Mouse (Mus musculus): ENCODE data around the gene Lrmda. TPM values are rescaled to one million over a fixed set of nuclear protein-coding genes. Genes with fewer than 3 reads are reported as not detected.
A peak's percentile ranks its signal among the peaks of the same experiment; 100 is the strongest.
"Not testable (repeated sequence)": the region's sequence is repeated elsewhere in the genome, so short reads cannot be mapped to it uniquely, and the experiment has no call there.

Lrmda gene
- polyA plus RNA-seq, 1 experiment from 2014 or later = 0.60 TPM

GRCm38 (mm10) chr14:22578986-22579385 lies 559.5 kb downstream of the Lrmda start:
- WGBS = 89% methylated on average over 3 of the region's 3 CpGs
- Histone ChIP-seq H3K27ac (no peak overlapping the region), H3K27me3 (ENCODE audit: insufficient read depth, poor library complexity, severe bottlenecking) (peaks cover 20% of the 10 kb centered on the region), H3K4me1 (peaks cover 23% of the 10 kb centered on the region), H3K4me3 (no peak overlapping the region), H3K36me3 (no peaks in the 10 kb centered on the region), H3K9me3 (no peaks in the 10 kb centered on the region)
- no peak for DNase-seq (ENCODE audit: low spot score)

- 78% methylated on average over 9 of the region's 9 CpGs for WGBS
Observed at GRCm38 (mm10) chr14:22582065-22582464, 562.6 kb downstream of the Lrmda start.

GRCm38 (mm10) chr14:22586281-22586680 lies 566.8 kb downstream of the Lrmda start:
- Histone ChIP-seq H3K9me3 (no peaks in the 10 kb centered on the region), H3K4me1 (peaks cover 30% of the 10 kb centered on the region), H3K4me3 (no peak overlapping the region), H3K36me3 (no peaks in the 10 kb centered on the region), H3K27ac (0 out of 2 replicates have a peak overlapping the region, but pooled peaks have one; percentile 3), H3K27me3 (ENCODE audit: insufficient read depth, poor library complexity, severe bottlenecking) (peaks cover 5% of the 10 kb centered on the region; the same call in 1 of the 2 replicates)
- no peak for DNase-seq (ENCODE audit: low spot score)
- WGBS = 71% methylated on average over 4 of the region's 4 CpGs

More at GRCm38 (mm10) chr14:22582065-22582464, 562.6 kb downstream of the Lrmda start:
- no peaks in the 10 kb centered on the region for H3K9me3 ChIP-seq
- H3K4me3 ChIP-seq = no peak overlapping the region
- no peaks in the 10 kb centered on the region for H3K36me3 ChIP-seq
- peaks cover 17% of the 10 kb centered on the region; the same call in 1 of the 2 replicates for H3K27me3 ChIP-seq (ENCODE audit: insufficient read depth, poor library complexity, severe bottlenecking)
- H3K4me1 ChIP-seq = peaks cover 14% of the 10 kb centered on the region
- DNase-seq (ENCODE audit: low spot score) = no peak
- no peak overlapping the region for H3K27ac ChIP-seq

- Histone ChIP-seq H3K36me3 (no peaks in the 10 kb centered on the region), H3K27ac (0 out of 2 replicates have a peak overlapping the region, but pooled peaks have one; percentile 3), H3K4me3 (no peak overlapping the region), H3K27me3 (ENCODE audit: insufficient read depth, poor library complexity, severe bottlenecking) (peaks cover 5% of the 10 kb centered on the region; the same call in 1 of the 2 replicates), H3K4me1 (peaks cover 34% of the 10 kb centered on the region), H3K9me3 (no peaks in the 10 kb centered on the region)
- DNase-seq (ENCODE audit: low spot score) = no peak
- 85% methylated on average over 4 of the region's 4 CpGs for whole genome bisulfite sequencing
Observed at GRCm38 (mm10) chr14:22586796-22587195, 567.3 kb downstream of the Lrmda start.

- Histone ChIP-seq H3K4me1 (peaks cover 37% of the 10 kb centered on the region), H3K4me3 (no peak overlapping the region), H3K9me3 (no peaks in the 10 kb centered on the region), H3K27me3 (ENCODE audit: insufficient read depth, poor library complexity, severe bottlenecking) (peaks cover 5% of the 10 kb centered on the region; the same call in 1 of the 2 replicates), H3K27ac (no peak overlapping the region), H3K36me3 (no peaks in the 10 kb centered on the region)
- WGBS = 86% methylated on average over 4 of the region's 4 CpGs
- DNase-seq (ENCODE audit: low spot score) = no peak
Observed at GRCm38 (mm10) chr14:22587285-22587957, 567.9 kb downstream of the Lrmda start.

- WGBS = 89% methylated on average over 4 of the region's 4 CpGs
- H3K36me3 ChIP-seq = no peaks in the 10 kb centered on the region
- peaks cover 5% of the 10 kb centered on the region; the same call in 1 of the 2 replicates for H3K27me3 ChIP-seq (ENCODE audit: insufficient read depth, poor library complexity, severe bottlenecking)
- no peak overlapping the region for H3K27ac ChIP-seq
- no peak for DNase-seq (ENCODE audit: low spot score)
- H3K4me1 ChIP-seq = peaks cover 37% of the 10 kb centered on the region
- no peaks in the 10 kb centered on the region for H3K9me3 ChIP-seq
- H3K4me3 ChIP-seq = no peak overlapping the region
Observed at GRCm38 (mm10) chr14:22587958-22588296, 568.4 kb downstream of the Lrmda start.

GRCm38 (mm10) chr14:22588394-22588793 lies 568.9 kb downstream of the Lrmda start:
- DNase-seq (ENCODE audit: low spot score); H3K27ac ChIP-seq; H3K36me3 ChIP-seq; H3K27me3 ChIP-seq (ENCODE audit: insufficient read depth, poor library complexity, severe bottlenecking); H3K9me3 ChIP-seq; H3K4me3 ChIP-seq: not testable (repeated sequence)
- H3K4me1 ChIP-seq = peaks cover 37% of the 10 kb centered on the region
- 74% methylated on average over 1 of the region's 1 CpGs for WGBS

- no peak for DNase-seq (ENCODE audit: low spot score)
- 55% methylated on average over 7 of the region's 7 CpGs for WGBS
Observed at GRCm38 (mm10) chr14:22589503-22590215, 570.1 kb downstream of the Lrmda start.

GRCm38 (mm10) chr14:22591186-22591585 lies 571.7 kb downstream of the Lrmda start:
- WGBS = 61% methylated on average over 2 of the region's 2 CpGs
- no peaks in the 10 kb centered on the region for H3K9me3 ChIP-seq
- H3K27ac ChIP-seq = 0 out of 2 replicates have a peak overlapping the region, but pooled peaks have one; percentile 22
- no peak for DNase-seq (ENCODE audit: low spot score)
- H3K4me3 ChIP-seq = no peak overlapping the region
- H3K27me3 ChIP-seq (ENCODE audit: insufficient read depth, poor library complexity, severe bottlenecking) = peaks cover 5% of the 10 kb centered on the region
- peaks cover 37% of the 10 kb centered on the region for H3K4me1 ChIP-seq
- no peaks in the 10 kb centered on the region for H3K36me3 ChIP-seq

More at GRCm38 (mm10) chr14:22589503-22590215, 570.1 kb downstream of the Lrmda start:
- no peaks in the 10 kb centered on the region for H3K9me3 ChIP-seq
- H3K27ac ChIP-seq = peak overlapping the region; percentile 47; the same call in 1 of the 2 replicates
- H3K36me3 ChIP-seq = no peaks in the 10 kb centered on the region
- peaks cover 37% of the 10 kb centered on the region for H3K4me1 ChIP-seq
- peaks cover 5% of the 10 kb centered on the region for H3K27me3 ChIP-seq (ENCODE audit: insufficient read depth, poor library complexity, severe bottlenecking)
- no peak overlapping the region for H3K4me3 ChIP-seq

GRCm38 (mm10) chr14:22597508-22597907 lies 578.0 kb downstream of the Lrmda start:
- peaks cover 4% of the 10 kb centered on the region for H3K4me1 ChIP-seq
- no peak overlapping the region for H3K4me3 ChIP-seq
- H3K27ac ChIP-seq = no peak overlapping the region
- no peaks in the 10 kb centered on the region; the same call in 1 of the 2 replicates for H3K27me3 ChIP-seq (ENCODE audit: insufficient read depth, poor library complexity, severe bottlenecking)
- H3K36me3 ChIP-seq = no peaks in the 10 kb centered on the region
- 75% methylated on average over 2 of the region's 2 CpGs for WGBS
- H3K9me3 ChIP-seq = no peaks in the 10 kb centered on the region
- no peak for DNase-seq (ENCODE audit: low spot score)

- Histone ChIP-seq H3K9me3 (no peaks in the 10 kb centered on the region), H3K36me3 (no peaks in the 10 kb centered on the region), H3K27ac (no peak overlapping the region), H3K27me3 (ENCODE audit: insufficient read depth, poor library complexity, severe bottlenecking) (no peaks in the 10 kb centered on the region; the same call in 1 of the 2 replicates), H3K4me1 (peaks cover 10% of the 10 kb centered on the region), H3K4me3 (no peak overlapping the region)
- DNase-seq (ENCODE audit: low spot score) = no peak
- WGBS = 82% methylated on average over 5 of the region's 5 CpGs
Observed at GRCm38 (mm10) chr14:22598638-22599037, 579.1 kb downstream of the Lrmda start.

GRCm38 (mm10) chr14:22600166-22600565 lies 580.7 kb downstream of the Lrmda start:
- 58% methylated on average over 3 of the region's 3 CpGs for WGBS
- Histone ChIP-seq H3K36me3 (no peaks in the 10 kb centered on the region), H3K4me3 (no peak overlapping the region), H3K4me1 (peaks cover 13% of the 10 kb centered on the region), H3K27me3 (ENCODE audit: insufficient read depth, poor library complexity, severe bottlenecking) (no peaks in the 10 kb centered on the region), H3K27ac (no peak overlapping the region), H3K9me3 (no peaks in the 10 kb centered on the region)
- DNase-seq (ENCODE audit: low spot score) = no peak

GRCm38 (mm10) chr14:22602308-22602707 lies 582.8 kb downstream of the Lrmda start:
- no peaks in the 10 kb centered on the region for H3K36me3 ChIP-seq
- no peaks in the 10 kb centered on the region for H3K9me3 ChIP-seq
- peaks cover 13% of the 10 kb centered on the region for H3K4me1 ChIP-seq
- DNase-seq (ENCODE audit: low spot score) = no peak
- 85% methylated on average over 2 of the region's 2 CpGs for WGBS
- no peaks in the 10 kb centered on the region for H3K27me3 ChIP-seq (ENCODE audit: insufficient read depth, poor library complexity, severe bottlenecking)
- no peak overlapping the region for H3K27ac ChIP-seq
- no peak overlapping the region for H3K4me3 ChIP-seq

Measured in heart, embryonic 10.5 days (tissue).